Mouse (Mus musculus) brain, adult 2 months (tissue): ENCODE results near the gene Timeless.
"Not testable (repeated sequence)": the region's sequence is repeated elsewhere in the genome, so short reads cannot be mapped to it uniquely, and the experiment has no call there.

ENCODE experiments used
- DNase-seq: peaks from one replicate; pipeline ENCODE4 v3.0.0; 2011; ENCODE audit warnings: low read depth, low spot score

Timeless gene

GRCm38 (mm10) chr10:128231697-128232419 is at the start of gene Timeless:
Gene Timeless, plus strand, starts transcription at chr10:128232065.
- peak; percentile 79 for DNase-seq

GRCm38 (mm10) chr10:128184296-128184695 is 47.6 kb upstream of the Timeless start:
- no peak for DNase-seq

GRCm38 (mm10) chr10:128185277-128185940 is 46.5 kb upstream of the Timeless start:
- no peak for DNase-seq

GRCm38 (mm10) chr10:128185959-128186358 is 45.9 kb upstream of the Timeless start:
- DNase-seq, result peak; percentile 93

- no peak for DNase-seq
These were observed 44.7 kb upstream of the Timeless start for GRCm38 (mm10) chr10:128187181-128187605.

GRCm38 (mm10) chr10:128188242-128188877 is 43.5 kb upstream of the Timeless start:
- peak; percentile 92 for DNase-seq

- DNase-seq, result no peak
These were observed 40.4 kb upstream of the Timeless start for GRCm38 (mm10) chr10:128191472-128191871.

GRCm38 (mm10) chr10:128192030-128192766 is 39.7 kb upstream of the Timeless start:
- DNase-seq, result not testable (repeated sequence)

- no peak for DNase-seq
These were observed 38.8 kb upstream of the Timeless start for GRCm38 (mm10) chr10:128193113-128193512.

- peak; percentile 99 for DNase-seq
These were observed 37.8 kb upstream of the Timeless start, which contains the start of gene Gls2 for GRCm38 (mm10) chr10:128194024-128194550. Gene Gls2, plus strand, starts transcription at chr10:128194457.

- peak; percentile 92 for DNase-seq
These were observed 37.1 kb upstream of the Timeless start for GRCm38 (mm10) chr10:128194551-128195461.

GRCm38 (mm10) chr10:128201856-128202255 is 30.0 kb upstream of the Timeless start:
- DNase-seq, result no peak

- no peak for DNase-seq
These were observed 26.9 kb upstream of the Timeless start for GRCm38 (mm10) chr10:128204941-128205340.

GRCm38 (mm10) chr10:128208326-128208725 is 23.5 kb upstream of the Timeless start:
- peak; percentile 50 for DNase-seq

GRCm38 (mm10) chr10:128209311-128210009 is 22.4 kb upstream of the Timeless start:
- no peak for DNase-seq

- DNase-seq, result no peak
These were observed 21.7 kb upstream of the Timeless start for GRCm38 (mm10) chr10:128210131-128210530.

- DNase-seq, result no peak
These were observed 20.9 kb upstream of the Timeless start for GRCm38 (mm10) chr10:128210954-128211353.

- peak; percentile 95 for DNase-seq
These were observed 20.3 kb upstream of the Timeless start, which contains the start of gene Spryd4 for GRCm38 (mm10) chr10:128211390-128212108. Gene Spryd4, minus strand, starts transcription at chr10:128211807.

- DNase-seq, result no peak
These were observed 19.7 kb upstream of the Timeless start for GRCm38 (mm10) chr10:128212148-128212547.
